Mouse (Mus musculus) ovary, postnatal 36 days (tissue): Measurements from ENCODE around the gene Rab33b.
A peak's percentile ranks its signal among the peaks of the same experiment; 100 is the strongest.

Source experiments
- DNase-seq: peaks from one replicate; pipeline ENCODE4 v3.0.0; 2022; ENCODE audit warnings: low spot score, mixed read lengths

Gene Rab33b

GRCm38 (mm10) chr3:51511983-51512382 lies 28.3 kb downstream of the Rab33b start:
- no peak for DNase-seq

GRCm38 (mm10) chr3:51517467-51517866 lies 33.7 kb downstream of the Rab33b start:
- DNase-seq, result no peak

- no peak for DNase-seq
Measured at GRCm38 (mm10) chr3:51517878-51518762, 34.4 kb downstream of the Rab33b start.

DNA sequence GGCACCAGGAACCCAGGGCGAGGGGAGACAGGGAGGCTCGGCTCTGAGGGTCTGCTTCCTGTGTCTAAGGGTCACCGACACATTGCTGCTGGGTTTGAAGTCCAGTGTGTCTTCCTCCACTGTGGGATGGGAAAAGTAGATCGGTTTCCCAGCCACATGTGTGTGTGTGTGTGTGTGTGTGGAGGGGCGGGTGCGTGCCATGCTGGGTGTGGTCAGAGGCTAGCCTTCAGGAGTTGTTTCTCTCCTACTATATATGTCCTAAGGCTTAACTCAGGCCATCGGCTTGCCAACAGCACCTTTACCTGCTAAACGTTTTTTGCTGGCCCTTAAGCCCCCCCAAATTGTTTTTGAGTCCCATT lies 35.0 kb downstream of the Rab33b start:
- DNase-seq, result no peak

- DNase-seq, result no peak
Measured at GRCm38 (mm10) chr3:51521262-51521661, 37.5 kb downstream of the Rab33b start.

GRCm38 (mm10) chr3:51525186-51525785 lies 41.6 kb downstream of the Rab33b start:
- no peak for DNase-seq

DNA sequence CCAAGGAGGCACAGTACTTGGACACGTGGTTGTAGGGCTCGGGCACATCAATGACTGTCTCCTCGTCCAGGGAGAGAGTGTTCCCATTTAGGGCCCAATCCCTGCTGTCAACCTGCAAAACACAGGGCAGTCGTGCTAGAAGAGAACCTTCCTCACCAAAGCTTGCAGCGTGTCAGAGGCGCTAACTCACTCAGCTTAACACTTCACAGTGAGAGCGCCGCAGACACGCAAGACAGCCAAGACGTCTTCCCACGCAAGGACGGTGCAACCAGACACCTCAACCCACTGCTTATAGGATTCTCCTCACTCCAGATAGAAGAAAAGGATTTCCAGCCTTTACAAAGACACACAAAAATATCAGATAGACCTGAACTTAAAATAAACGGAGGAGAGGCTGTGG lies 43.2 kb downstream of the Rab33b start:
- no peak for DNase-seq

DNA sequence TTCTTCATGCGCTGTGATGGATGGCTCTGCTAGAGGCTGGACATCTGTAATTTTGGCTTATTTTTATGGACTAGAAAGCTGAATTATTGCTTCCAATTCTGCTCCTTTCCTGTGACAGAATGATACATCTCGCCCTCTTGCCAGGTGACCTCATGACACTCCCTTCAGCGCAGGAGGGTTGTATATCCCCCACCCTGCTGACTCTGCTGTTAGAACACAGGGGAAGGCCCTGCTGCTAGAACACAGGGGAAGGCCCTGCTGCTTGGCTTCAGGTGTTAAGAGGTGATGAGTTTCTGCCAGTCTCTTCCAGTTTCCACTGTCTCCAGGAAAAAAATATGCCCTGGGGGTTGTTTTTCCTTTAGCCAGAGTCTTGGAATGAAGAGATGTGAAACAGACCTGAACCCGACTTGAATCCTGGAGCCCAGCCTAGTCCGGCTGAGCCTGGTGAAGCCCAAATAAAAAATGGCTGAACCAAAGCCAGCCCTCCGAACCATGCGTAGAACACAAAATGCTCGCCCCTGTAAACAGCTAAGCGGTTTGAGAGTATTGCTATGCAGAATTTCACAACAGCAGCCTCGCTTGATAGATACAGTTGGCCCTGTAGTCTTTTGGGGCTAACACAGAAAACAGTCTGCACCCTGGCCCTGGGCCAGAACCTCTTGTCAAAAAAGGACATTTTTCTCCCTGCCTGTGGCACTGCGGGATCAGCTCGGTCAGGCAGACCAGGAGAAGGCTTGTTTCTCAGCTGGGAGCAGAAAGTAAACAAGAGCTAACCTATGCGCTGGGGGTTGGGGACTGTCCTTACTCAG lies 48.0 kb downstream of the Rab33b start:
- DNase-seq, result peak; percentile 69

DNA sequence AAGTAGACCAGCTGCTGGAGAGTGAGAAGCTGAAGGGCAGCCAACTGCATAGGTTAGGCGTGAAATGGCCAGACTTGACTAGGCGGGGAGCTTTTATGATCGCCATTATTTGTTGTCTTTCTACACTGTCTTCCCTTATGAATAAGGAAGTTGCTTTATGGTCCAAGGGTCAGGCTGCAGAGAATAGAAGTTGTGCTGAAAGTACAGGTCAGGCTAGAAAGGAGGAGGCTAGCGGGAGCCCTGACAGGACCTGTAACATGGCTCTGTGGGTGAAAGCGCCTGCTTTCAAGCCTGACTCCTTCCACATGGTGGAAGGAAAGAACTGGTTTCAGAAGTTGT lies 48.5 kb downstream of the Rab33b start:
- DNase-seq, result no peak

DNA sequence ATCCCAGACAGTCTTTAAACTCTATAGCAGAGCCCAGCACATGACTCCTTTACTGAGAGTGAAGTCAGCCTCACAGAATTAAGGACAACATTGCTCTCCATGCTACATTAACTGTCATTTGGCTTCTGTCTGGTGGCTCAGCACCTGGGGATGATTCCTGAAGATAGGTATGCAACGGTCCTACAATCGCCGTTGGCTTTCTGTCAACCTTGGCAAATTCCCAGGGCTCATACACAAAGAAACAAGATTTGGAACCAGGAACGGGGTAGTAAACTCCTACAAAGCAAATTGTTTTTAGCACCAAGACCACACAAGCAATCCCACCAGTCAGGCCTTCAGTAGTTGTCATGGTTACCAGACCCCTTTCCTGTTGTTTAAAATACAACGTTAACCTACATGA lies 49.9 kb downstream of the Rab33b start:
- DNase-seq, result no peak

- DNase-seq, result no peak
Measured at GRCm38 (mm10) chr3:51534013-51534412, 50.3 kb downstream of the Rab33b start.

- DNase-seq, result peak; percentile 75
Measured at GRCm38 (mm10) chr3:51539567-51540408, 56.1 kb downstream of the Rab33b start.

- DNase-seq, result no peak
Measured at GRCm38 (mm10) chr3:51540659-51541058, 56.9 kb downstream of the Rab33b start.

DNA sequence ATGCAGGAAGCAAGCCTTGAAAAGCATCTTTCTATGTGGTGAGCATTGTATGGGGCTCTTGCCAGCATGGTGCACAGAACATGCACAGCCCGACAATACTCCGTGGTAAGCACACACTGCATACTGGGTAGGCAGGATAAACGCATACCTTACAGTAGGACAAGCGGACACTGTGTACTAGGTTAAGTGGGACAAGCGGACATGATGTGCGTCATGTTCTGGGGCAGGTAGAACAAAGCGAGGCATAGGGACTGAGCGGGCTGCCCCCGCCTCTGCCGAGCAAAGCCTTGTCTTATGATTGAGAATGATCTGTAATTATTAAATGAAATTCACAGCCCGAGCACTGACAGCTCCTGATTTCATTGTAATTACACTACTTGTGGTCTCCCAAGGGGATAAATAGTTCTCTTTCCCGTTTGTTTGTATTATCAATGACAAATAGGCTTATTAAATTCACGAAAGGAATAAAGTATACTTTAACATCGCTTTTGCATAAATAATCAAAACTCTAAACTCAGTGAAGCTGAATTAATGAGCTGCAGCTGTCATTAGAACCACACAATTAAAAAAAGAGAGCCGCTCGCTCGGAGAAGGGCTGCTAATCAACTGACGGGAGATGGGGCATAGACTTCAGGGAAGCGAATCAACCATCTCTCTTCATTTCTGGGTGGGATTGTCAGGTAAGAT lies 60.9 kb downstream of the Rab33b start:
- no peak for DNase-seq
